Mouse (Mus musculus): ENCODE measurements at regions not wholly inside any gene's neighbourhood (a gene's known extent, or its start where the extent isn't known, plus 50 kb on each side); places are given as distances from the start of the nearest gene placed in this dataset.
"Not testable (repeated sequence)": the region's sequence is repeated elsewhere in the genome, so short reads cannot be mapped to it uniquely, and the experiment has no call there.

DNA sequence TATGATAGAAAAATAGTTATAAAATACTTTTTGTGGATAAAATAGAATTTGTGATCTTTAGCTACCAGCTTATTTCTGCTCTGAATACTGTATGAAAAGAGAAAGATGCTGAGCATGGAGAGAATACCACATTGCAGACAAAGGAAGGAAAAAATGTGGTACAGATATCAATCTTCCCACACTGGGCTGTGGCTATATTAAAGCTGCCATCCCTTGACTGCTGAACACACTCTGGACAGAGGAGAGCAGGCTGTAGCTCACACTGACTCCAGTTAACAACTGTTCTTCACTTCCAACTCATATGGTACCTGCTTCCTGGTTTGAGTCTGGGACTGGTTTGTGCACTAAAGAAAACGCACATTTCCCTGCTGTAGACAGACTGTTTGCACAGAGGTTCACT is 76.7 kb upstream of the Try4 start:
- DNase-seq (ENCODE audit: low spot score), result no peak

DNA sequence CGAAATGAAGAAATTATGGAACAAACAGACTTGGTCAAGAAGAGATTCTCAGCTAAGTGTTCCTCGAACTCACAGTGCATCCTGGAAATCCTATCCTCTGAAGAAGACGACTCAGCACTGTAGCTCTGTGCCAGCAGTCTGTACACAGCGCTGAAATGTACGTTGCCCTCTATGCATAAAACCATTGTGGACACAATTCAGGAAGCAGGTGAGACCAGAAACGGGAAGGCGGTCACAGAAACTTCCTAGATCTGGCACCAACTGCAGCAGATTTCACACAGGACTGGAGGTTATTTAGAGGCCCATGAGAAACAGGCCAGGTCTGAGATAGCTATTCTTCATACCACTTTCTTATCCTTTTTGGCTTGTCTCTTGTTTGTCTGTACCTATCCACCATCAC is 83.7 kb upstream of the Try4 start:
- no peak for DNase-seq (ENCODE audit: low spot score)

DNA sequence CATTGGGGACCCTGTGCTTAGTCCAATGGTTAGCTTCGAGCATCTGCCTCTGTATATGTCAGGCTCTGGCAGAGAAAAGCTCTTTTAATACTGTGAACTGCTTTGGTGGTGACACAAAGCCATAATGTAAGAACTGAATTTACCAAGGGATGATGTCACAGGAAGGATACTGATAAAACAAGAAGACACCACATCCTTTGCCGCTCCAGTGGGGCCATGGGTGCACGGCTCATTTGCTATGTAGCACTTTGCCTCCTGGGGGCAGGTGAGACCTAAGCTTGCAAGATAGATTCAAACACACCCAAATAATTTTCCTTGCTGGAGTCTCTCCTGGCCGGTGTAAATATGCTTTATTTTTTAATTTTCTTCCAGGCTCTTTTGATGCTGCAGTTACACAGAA is 86.2 kb upstream of the Try4 start:
- DNase-seq (ENCODE audit: low spot score), result no peak

DNA sequence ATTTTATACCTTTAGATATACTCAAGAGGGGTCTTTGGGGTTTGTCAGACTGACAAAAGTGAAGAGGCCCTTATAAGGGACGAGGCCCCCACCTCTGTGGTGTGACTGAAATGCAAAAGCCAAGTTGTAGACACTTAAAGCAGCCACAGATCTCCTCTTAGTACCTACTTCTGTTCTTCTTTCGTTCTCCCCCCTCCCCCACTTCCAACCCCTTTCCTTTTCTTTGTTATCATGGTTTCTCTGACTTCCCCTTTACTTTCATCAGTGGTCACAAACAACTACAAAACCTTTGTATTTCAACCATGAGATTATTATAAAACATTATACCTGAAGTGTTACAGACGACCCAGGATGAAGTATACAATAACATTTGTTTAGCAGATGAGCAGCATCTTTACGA is 96.2 kb upstream of the Try4 start:
- DNase-seq (ENCODE audit: low spot score), result no peak

DNA sequence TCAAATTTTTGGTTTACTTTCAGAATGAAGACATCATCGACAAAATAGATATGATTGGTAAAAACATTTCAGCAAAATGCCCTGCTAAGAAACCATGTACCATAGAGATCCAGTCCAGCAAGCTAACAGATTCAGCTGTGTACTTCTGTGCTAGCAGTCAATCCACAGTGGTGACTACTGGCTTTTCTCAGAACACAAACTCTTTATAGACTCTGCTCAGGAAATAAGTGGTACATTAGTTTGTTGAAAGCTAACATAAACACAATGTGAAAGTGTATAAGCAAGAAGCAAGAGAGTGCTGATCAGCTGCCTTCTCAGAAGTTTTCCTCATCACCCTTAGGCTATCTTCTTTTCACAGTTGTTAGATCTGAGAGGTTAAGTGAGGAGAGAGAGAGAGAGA is 99.2 kb upstream of the Try4 start:
- DNase-seq (ENCODE audit: low spot score), result no peak

DNA sequence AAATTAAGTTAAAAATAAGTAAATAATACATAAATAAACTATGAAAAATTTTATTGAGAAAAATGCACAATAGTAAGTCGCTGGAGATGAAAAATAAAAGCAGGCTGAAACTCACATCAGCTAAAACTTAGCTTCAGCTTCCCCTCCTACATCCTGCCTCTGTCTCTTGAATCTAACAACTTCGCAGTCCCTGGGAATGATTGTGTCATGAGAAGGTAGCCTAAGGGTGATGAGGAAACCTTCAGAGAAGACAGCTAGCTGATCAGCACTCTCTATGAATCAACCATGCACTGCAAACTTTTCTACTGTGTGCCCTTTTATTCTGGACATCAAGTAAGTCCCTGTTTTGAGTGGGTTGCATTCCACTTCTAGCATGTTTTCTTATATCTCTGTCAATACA is 99.8 kb upstream of the Try4 start:
- DNase-seq (ENCODE audit: low spot score), result no peak

DNA sequence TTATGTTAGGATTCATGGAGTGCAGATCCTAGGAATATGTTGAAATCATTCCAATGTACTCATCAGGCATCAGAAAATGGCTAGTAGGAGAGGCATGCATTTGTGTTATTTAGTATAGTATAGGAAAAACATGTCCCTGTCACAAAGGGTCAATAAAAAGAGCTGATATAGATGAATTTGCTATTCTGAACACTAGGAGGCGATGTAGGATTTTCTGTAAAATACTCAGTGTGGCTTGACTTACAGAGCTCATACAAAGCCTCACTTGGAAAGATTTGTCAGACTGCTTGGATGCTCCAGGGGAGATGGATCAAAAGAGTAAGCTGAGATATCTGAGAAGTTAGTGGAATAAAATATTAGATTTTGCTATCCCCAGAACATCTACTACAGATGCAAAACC is 107.6 kb upstream of the Try4 start:
- DNase-seq (ENCODE audit: low spot score), result no peak

DNA sequence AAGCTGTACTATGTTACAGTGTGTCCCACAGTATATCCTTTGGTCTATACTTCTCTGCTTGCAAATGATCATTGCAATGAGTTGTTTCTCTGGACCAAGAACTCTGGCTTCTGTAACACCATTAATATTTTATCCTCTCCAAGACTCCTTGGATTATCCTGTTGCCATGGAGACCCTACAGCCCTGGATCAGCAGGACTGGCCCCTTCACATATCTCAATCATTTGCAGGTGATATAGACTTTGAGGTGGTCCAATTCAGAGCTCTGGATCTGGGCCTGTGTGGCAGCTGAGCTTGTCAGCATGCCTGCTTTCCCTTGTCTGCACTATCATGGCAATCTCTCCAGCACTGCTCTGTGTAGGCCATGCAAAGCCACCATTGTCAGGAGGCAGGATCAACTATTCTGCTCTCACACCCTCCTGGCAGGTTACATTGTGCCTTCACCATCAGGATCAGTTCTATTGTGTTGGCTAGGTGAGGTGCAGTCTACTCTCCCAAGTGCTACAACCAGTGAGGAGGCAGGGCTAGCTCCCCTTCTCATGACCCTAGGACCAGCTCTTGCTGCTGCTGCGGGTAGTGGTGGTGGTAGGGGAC is 110.2 kb upstream of the Try4 start:
- DNase-seq (ENCODE audit: low spot score), result no peak

DNA sequence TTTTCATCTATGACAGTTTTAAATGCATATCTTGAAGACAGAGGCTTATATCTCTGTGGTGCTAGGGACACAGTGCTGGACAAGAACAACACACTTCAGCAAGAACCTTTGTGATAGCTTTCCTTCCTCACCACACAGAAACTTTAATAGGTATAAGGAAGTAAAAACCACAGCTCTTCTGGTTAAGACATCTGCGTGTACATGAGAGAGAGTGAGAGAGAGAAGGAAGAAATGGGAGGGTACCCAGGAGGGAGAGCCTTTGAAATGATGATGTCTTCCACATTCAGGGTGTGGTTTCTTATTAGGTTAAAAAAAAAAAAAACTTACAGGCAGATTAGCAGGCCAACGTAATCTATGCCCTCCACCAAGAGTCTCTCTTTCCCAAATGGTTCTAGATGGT is 113.2 kb upstream of the Try4 start:
- DNase-seq (ENCODE audit: low spot score), result no peak

DNA sequence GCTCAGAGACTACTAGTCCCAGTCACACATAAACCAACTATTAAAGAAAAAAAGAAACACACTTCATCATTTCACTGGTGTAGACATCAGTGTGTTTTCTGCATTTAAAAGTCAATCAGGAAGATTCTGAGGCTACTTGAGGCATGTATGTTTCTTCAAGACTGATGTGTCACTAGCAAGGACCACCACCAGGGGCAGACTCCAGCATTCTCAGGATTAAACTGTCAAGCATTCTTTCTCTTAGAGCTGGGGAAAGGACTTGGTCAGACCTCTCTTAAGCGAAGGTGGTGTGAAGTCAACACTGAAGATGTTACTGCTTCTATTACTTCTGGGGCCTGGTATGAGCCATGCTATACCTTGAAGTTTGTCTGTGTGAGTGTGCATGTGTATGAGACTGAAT is 114.1 kb upstream of the Try4 start:
- no peak for DNase-seq (ENCODE audit: low spot score)

DNA sequence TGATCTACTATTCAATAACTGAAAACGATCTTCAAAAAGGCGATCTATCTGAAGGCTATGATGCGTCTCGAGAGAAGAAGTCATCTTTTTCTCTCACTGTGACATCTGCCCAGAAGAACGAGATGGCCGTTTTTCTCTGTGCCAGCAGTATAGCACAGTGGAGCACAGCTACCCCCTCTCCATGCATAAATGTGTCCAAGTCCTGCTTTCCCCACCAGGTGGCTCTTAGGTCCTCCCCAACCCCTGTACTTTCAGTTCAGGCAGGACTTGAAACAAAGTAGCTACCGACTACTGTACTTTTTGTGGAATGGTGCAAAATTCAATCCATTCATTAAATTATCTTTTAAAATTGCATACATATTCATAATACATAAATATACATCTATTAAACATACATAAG is 123.2 kb upstream of the Try4 start:
- DNase-seq (ENCODE audit: low spot score), result no peak

DNA sequence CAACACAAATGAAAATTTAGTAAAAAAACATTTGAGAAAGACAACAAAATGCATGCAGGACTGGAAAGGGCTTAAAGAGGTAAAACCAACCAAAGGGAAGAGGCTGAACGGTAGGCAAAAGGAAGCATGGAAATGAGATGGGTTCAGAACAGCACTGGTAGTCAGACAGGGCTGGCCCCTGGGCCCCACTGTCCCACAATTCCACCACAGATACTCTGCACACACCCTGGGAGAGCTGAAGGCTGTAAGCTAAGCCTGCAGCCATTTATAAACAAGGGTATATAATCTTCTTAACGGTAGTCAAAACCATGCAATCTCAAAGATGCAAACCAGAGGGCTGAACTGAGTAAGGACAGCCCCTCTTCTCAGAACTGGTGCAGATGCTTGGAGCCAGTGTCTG is 124.0 kb upstream of the Try4 start:
- DNase-seq (ENCODE audit: low spot score), result no peak

DNA sequence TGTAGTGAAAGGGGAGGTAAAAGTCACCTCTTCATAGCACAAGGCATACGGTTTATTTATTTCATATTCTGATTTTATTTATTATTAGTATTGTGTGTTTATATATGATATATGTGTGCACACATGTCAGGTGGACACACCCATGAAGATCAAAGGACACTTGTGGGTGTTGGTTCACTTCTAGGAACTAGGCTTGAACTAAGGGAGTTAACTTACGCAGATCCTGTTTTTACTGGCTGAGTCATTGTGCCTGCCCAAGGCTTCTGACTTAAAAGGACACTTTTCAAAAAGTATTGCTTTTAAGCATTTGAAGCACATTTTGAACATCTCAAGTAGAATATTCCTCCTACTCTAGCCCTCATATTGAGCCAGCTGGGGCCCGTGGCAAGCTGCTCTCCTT is 124.9 kb upstream of the Try4 start:
- DNase-seq (ENCODE audit: low spot score), result no peak

DNA sequence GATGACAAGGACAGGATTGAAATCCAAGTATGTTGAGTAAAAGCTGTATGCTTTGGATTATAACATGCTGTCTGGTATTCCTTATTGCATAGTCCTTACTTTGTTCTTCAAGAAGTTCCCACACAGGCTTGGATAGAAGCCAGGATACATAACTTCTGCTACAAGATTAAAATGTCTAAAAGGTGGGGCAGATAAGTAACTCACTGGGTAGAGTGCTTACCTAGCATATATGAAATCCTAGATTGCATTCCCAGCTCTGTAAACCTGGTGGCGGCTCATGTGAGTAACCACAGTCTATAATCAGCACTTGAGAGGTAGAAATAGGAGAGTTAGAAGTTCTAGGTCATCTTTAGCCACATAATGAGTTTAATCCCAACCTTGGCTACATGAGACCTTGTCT is 126.0 kb upstream of the Try4 start:
- DNase-seq (ENCODE audit: low spot score), result no peak

DNA sequence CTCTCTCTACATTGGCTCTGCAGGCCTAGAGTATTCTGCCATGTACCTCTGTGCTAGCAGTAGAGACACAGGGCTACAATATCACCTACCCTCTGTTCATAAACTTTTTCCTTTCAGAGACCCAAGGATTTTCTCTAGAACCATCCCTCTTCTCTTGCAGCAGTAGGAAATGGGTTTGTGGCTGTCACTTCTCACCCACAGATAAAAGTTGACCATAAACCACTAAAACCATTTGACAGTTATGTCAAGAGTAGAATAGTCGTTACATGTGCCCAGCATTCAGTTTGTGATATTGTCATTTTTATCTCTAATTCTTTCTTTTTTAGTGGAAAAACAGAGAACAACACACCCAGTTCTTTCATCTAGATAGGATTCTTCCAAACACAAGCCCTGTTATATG is 128.2 kb upstream of the 2210010C04Rik start:
- no peak for DNase-seq (ENCODE audit: low spot score)

DNA sequence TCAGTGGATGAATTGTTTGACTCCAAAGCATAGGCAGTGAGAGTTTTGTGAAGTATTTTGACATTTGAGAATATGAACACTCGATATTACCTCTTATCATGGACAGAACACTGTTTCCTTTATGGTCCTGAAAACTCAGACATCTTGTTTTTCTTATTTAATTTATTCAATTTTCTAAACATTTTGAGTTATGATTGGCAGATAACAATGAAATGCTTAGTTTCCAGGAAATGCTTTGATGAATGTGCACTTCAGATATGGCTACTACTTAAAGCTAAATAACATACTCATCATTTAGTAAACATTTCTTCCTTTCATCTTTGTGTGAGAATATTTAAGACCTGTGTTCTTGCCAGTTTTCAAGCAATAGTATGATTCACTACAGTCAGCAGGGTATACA is 126.4 kb upstream of the 2210010C04Rik start:
- DNase-seq (ENCODE audit: low spot score), result no peak

DNA sequence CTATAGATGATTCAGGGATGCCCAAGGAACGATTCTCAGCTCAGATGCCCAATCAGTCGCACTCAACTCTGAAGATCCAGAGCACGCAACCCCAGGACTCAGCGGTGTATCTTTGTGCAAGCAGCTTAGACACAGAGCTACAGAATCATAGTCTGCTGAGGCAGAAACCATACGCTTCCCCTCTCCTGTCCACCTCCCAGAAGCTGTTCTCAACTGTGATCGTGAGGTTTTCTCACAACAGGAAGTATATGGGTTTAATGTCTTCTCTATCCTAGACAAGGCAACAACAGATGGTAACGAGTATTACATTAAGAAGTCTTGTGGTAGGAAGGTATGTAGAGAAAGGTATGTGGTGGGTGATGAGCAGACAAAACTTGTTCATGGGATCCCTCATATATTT is 116.8 kb upstream of the 2210010C04Rik start:
- no peak for DNase-seq (ENCODE audit: low spot score)

DNA sequence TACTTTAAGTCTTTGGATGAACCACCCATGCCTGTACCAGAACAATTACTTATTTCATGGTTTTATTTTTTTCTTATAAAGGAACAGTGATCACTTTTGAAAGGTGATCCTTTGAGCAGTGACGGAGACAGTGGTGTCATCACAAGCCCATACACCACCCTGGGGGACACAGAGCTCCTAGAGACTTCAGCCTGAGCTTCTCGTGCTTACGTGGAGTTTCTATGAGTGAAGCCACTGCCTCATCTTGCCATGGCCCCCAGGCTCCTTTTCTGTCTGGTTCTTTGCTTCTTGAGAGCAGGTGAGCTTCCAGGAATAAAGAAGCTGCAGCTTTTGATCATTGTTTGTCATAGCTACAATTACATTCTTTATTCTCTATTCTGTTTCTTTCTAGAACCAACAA is 116.2 kb upstream of the 2210010C04Rik start:
- no peak for DNase-seq (ENCODE audit: low spot score)

DNA sequence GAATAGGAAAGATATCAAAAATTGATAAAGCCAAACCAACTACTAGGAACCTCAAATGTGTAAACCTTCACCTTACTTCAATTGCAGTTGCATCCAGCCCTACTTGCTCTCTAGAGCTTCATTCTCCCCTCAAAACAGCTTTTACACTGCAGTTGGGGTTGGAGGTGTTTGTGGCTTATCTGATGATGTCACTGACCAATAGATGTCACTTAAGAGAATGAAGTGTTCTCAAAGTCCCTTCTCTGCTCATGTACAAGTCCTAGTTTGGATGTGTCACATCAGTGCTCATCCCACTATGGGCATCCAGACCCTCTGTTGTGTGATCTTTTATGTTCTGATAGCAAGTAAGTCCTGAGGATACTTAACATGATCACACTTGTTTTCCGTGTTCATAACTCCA is 105.6 kb upstream of the 2210010C04Rik start:
- DNase-seq (ENCODE audit: low spot score), result no peak

DNA sequence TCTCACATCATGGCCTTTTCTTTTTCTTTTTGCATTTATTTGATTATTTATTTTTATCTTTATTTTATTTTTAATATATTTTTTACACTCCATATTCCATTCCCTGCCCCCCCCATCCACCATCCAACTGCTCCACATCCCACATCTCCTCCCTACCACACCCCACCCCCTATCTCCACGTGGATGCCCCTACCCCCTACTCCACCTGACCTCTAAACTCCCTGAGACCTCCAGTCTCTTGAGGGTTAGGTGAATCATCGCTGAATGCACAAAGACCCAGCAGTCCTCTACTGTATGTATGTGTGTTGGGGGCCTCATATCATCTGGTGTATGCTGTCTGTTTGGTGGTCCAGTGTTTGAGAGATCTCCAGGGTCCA is 102.1 kb upstream of the 2210010C04Rik start:
- not testable (repeated sequence) for DNase-seq (ENCODE audit: low spot score)

DNA sequence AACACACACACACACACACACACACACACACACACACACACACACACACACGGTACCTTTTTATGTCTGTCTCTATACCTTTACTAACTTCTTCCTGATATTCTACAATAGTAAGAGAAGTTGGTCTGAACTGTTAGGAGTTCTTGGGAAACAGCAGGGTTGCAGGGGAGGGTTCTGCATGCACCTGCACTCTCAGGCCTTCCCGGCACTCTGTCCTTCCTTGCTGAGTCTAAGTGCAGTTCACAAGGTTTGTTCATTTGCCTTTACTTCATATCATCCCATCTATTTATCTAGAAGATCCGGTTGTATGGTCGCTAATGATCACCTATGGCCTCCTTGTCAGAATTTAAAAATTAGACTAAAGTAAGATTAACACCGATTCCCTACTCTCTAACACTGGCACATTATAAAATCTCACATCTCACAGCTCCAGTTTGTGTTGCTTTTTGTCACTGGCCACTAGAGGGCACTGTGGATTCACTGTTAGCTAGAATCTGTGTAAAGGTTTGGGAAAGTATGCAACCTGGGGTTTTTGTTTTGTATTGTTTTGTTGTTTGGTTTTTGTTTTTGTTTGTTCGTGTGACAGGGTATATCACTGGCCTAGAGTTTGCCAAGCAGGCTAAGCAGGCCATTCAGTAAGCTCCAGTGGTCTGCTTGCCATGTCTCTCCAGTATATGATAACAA is 101.5 kb upstream of the 2210010C04Rik start:
- peak; percentile 4 for DNase-seq (ENCODE audit: low spot score)

DNA sequence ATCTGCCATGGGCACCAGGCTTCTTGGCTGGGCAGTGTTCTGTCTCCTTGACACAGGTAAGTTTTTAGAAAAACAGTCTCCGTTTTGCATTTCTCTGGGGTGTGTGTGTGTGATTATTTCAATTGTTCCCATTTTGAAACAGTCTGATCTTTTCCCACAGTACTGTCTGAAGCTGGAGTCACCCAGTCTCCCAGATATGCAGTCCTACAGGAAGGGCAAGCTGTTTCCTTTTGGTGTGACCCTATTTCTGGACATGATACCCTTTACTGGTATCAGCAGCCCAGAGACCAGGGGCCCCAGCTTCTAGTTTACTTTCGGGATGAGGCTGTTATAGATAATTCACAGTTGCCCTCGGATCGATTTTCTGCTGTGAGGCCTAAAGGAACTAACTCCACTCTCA is 99.9 kb upstream of the 2210010C04Rik start:
- DNase-seq (ENCODE audit: low spot score), result no peak

DNA sequence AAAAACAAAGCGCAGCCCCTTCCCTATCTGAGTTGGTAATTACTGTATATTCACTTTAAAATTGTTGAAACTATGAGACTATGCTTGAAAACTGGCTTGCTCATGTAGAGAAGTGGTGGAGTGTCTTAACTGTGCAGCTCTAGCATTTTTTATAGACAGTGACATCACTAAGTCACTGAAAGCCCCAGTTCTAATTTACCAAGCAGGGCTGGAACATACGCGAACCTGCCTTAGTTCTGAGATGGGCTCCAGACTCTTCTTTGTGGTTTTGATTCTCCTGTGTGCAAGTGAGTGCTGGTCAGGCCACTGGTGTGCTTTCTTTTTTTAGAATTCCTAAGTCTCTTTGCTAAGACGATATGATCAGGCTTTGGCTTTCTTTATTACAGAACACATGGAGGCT is 94.6 kb upstream of the 2210010C04Rik start:
- no peak for DNase-seq (ENCODE audit: low spot score)

DNA sequence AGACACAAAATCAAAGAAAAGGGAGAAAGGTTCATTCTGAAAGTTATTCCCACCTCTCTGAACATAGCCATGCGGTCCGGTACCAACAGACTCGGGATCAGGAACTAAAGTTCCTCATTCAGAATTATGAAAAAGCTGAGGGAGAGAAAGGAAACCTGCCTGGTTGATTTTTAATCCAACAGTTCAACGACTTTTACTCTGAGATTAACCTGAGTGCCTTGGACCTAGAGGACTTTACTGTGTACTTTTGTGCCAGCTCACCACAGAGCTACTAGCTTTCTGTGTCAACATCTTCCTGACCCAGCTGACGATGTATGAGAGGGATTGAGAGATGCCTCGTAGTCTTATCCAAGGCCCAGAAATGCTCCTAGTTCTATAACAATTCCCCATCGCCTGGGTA is 92.5 kb upstream of the 2210010C04Rik start:
- DNase-seq (ENCODE audit: low spot score), result no peak

Data from gastrocnemius, adult 18-20 months (tissue).